Mouse (Mus musculus) intestine, embryonic 14.5 days (tissue): Measurements from ENCODE around the gene Parva. TPM values are rescaled to one million over a fixed set of nuclear protein-coding genes. Genes with fewer than 3 reads are reported as not detected.
A peak's percentile ranks its signal among the peaks of the same experiment; 100 is the strongest.

Experiments
- ATAC-seq: fragments of 200-750 bp; cut with Nextera tagmentation; replicated peaks from 2 replicates; pipeline ENCODE4 v1.8.0; 2017; ENCODE audit warnings: low read depth, moderate number of reproducible peaks, moderate TSS enrichment, moderate library complexity; ENCODE audit not compliant: low FRiP score, low TSS enrichment
- DNase-seq: peaks from one replicate; pipeline ENCODE4 v3.0.0-alpha.2; 2018; ENCODE audit warnings: low spot score
- H3K27ac ChIP-seq: fragments of 300-500 bp; sonication (generic); 2 replicates; pipeline ENCODE4 v1.5.1; 2014; ENCODE audit warnings: low read depth, mild to moderate bottlenecking, control low read depth
- H3K27me3 ChIP-seq: fragments of 300-500 bp; sonication (generic); replicated peaks from 2 replicates; pipeline ENCODE4 v1.6.1; 2014; ENCODE audit warnings: low read length, control low read depth; ENCODE audit not compliant: control insufficient read depth, insufficient read depth
- H3K36me3 ChIP-seq: fragments of 300-500 bp; sonication (generic); 2 replicates; pipeline ENCODE4 v1.6.1; 2014; ENCODE audit warnings: low read length, control low read depth; ENCODE audit not compliant: control insufficient read depth, insufficient read depth
- H3K4me1 ChIP-seq: fragments of 300-500 bp; sonication (generic); replicated peaks from 2 replicates; pipeline ENCODE4 v1.6.1; 2014; ENCODE audit warnings: low read length, control low read depth, mixed read lengths; ENCODE audit not compliant: control insufficient read depth, insufficient read depth
- H3K4me2 ChIP-seq: fragments of 300-500 bp; sonication (generic); 2 replicates; pipeline ENCODE4 v1.6.1; 2014; ENCODE audit warnings: low read length
- H3K4me3 ChIP-seq: fragments of 300-500 bp; sonication (generic); 2 replicates; pipeline ENCODE4 v1.5.1; 2014; ENCODE audit warnings: low read depth, low read length, control low read depth, mixed read lengths
- H3K9ac ChIP-seq: fragments of 300-500 bp; sonication (generic); 2 replicates; pipeline ENCODE4 v1.6.1; 2014; ENCODE audit warnings: mild to moderate bottlenecking, low read length
- H3K9me3 ChIP-seq: fragments of 300-500 bp; sonication (generic); 2 replicates; pipeline ENCODE4 v1.6.1; 2016; ENCODE audit warnings: low read length, control low read depth; ENCODE audit not compliant: control insufficient read depth
- WGBS: fragments of 180-500 bp; shearing (Covaris S2); extraction: QIAGEN DNeasy Blood & Tissue Kit; methylation state at CpG from one replicate; pipeline ENCODE4 v1.1.7; 2014; 5-methylcytosine and 5-hydroxymethylcytosine counted together
- polyA plus RNA-seq: library from polyadenylated mRNA; unstranded; fragments of >200 nt; fragmentation: Nextera tagmentation; extraction: Ambion mirVana; gene quantifications from 2 replicates; pipeline ENCODE4 v1.2.1, GENCODE M21; 2014

Parva gene
- polyA plus RNA-seq, 1 experiment from 2014 or later: 102 TPM

GRCm38 (mm10) chr7:112444152-112444984 is 17.1 kb downstream of the Parva start:
- peak; percentile 77 for DNase-seq
- Histone ChIP-seq H3K27me3 (no peaks in the 10 kb centered on the region), H3K36me3 (no peaks in the 10 kb centered on the region), H3K9ac (0 out of 2 replicates have a peak overlapping the region, but pooled peaks have one; percentile 17), H3K4me3 (no peak overlapping the region), H3K27ac (peak overlapping the region; percentile 72), H3K9me3 (no peaks in the 10 kb centered on the region), H3K4me2 (peak overlapping the region; percentile 31), H3K4me1 (peaks cover 44% of the 10 kb centered on the region)
- peak; percentile 82 for ATAC-seq
- WGBS: 15% methylated on average over 12 of the region's 12 CpGs

GRCm38 (mm10) chr7:112444985-112445367 is 17.7 kb downstream of the Parva start:
- no peak for DNase-seq
- no peaks in the 10 kb centered on the region for H3K9me3 ChIP-seq

DNA sequence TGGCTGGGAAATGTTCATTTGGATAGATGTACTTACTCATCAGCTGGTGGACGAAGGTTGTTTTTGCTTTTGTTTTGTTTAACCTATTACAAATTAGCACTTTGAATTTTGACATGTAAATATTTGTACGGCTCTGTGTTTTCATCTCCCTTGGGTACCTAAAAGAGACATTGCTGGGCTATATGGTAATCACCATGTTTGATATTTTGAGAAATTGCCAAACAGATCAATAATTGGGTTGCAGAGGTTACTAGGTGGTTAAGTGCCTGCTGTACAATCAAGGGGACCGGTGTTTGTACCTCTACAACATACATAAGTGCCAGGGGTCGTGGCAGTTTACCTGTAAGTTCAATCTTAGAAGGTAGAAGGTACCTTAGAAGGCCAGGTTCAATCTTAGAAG is 19.2 kb downstream of the Parva start:
- no peaks in the 10 kb centered on the region for H3K36me3 ChIP-seq
- no peaks in the 10 kb centered on the region for H3K27me3 ChIP-seq
- WGBS: 89% methylated on average over 4 of the region's 4 CpGs
- H3K27ac ChIP-seq: no peak overlapping the region
- ATAC-seq: no peak
- no peak overlapping the region for H3K9ac ChIP-seq
- no peak overlapping the region for H3K4me3 ChIP-seq
- no peaks in the 10 kb centered on the region for H3K9me3 ChIP-seq
- H3K4me2 ChIP-seq: no peak overlapping the region
- peaks cover 39% of the 10 kb centered on the region for H3K4me1 ChIP-seq
- no peak for DNase-seq

More at GRCm38 (mm10) chr7:112444985-112445367, 17.7 kb downstream of the Parva start:
- Histone ChIP-seq H3K27me3 (no peaks in the 10 kb centered on the region), H3K4me1 (peaks cover 44% of the 10 kb centered on the region), H3K4me2 (peak overlapping the region; percentile 31), H3K4me3 (no peak overlapping the region), H3K9ac (no peak overlapping the region), H3K27ac (peak overlapping the region; percentile 72), H3K36me3 (no peaks in the 10 kb centered on the region)
- 15% methylated on average over 9 of the region's 9 CpGs for WGBS
- ATAC-seq: no peak

GRCm38 (mm10) chr7:112449954-112450700 is 22.8 kb downstream of the Parva start:
- H3K4me1 ChIP-seq: peaks cover 36% of the 10 kb centered on the region
- H3K36me3 ChIP-seq: no peaks in the 10 kb centered on the region
- DNase-seq: no peak
- H3K9me3 ChIP-seq: no peaks in the 10 kb centered on the region
- no peaks in the 10 kb centered on the region for H3K27me3 ChIP-seq
- H3K9ac ChIP-seq: no peak overlapping the region
- H3K4me2 ChIP-seq: no peak overlapping the region
- WGBS: 80% methylated on average over 8 of the region's 8 CpGs
- no peak overlapping the region for H3K4me3 ChIP-seq
- no peak overlapping the region for H3K27ac ChIP-seq
- 0 out of 2 replicates have a peak, but pooled peaks have one; percentile 8 for ATAC-seq

DNA sequence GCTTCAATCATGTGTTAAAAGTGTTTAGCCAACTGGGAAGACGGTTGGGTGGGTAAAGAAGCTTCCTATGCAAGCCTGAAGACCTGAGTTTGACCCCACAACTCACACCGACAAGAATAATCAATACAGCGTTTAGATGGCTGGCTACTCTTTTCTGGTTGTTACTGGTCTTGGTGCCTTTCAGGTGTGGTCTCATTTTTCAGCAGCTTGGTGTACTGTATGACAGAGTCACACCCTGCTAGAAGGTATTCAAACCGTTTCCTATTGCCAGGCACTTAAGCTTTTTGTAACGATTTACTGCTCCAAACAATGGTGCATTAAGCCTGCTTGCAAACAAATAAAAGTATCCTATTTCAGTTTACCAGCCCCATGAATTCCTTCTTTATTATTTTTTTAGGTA is 25.2 kb downstream of the Parva start:
- Histone ChIP-seq H3K4me2 (no peak overlapping the region), H3K9me3 (no peaks in the 10 kb centered on the region), H3K4me3 (no peak overlapping the region), H3K9ac (no peak overlapping the region), H3K27ac (peak overlapping the region; percentile 68; the same call in 1 of the 2 replicates), H3K27me3 (no peaks in the 10 kb centered on the region), H3K4me1 (peaks cover 29% of the 10 kb centered on the region), H3K36me3 (no peaks in the 10 kb centered on the region)
- no peak for ATAC-seq
- DNase-seq: no peak
- WGBS: 32% methylated on average over 5 of the region's 5 CpGs

DNA sequence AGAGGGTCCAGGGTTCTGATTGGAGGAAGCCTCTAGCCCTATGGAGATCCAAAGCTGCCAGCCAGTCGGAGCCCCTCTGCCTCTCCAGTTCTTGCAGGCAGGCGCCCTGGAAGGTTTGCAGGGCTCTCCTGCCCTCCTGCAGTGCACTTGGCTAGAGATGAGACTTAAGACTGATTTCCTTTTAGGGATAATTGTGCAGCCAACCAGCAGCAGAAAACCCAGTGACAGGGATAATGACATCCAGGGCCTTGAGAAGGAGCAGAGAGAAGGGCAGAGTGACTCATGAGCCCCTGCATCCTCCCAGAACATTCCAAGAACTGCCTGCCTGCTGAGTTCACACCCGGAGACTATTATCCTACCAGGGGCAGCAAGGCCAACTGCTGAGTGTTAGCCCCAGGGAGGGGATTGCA is 26.5 kb downstream of the Parva start:
- H3K9me3 ChIP-seq: no peaks in the 10 kb centered on the region
- H3K27me3 ChIP-seq: no peaks in the 10 kb centered on the region
- DNase-seq: no peak
- no peak overlapping the region for H3K4me3 ChIP-seq
- H3K4me2 ChIP-seq: no peak overlapping the region
- no peak overlapping the region for H3K9ac ChIP-seq
- peaks cover 30% of the 10 kb centered on the region for H3K4me1 ChIP-seq
- no peak for ATAC-seq
- no peaks in the 10 kb centered on the region for H3K36me3 ChIP-seq
- 8% methylated on average over 3 of the region's 3 CpGs for WGBS
- H3K27ac ChIP-seq: peak overlapping the region; percentile 89

- no peak overlapping the region for H3K4me2 ChIP-seq
- H3K9ac ChIP-seq: no peak overlapping the region
- no peaks in the 10 kb centered on the region for H3K9me3 ChIP-seq
- no peaks in the 10 kb centered on the region for H3K36me3 ChIP-seq
- H3K4me3 ChIP-seq: no peak overlapping the region
- no peak for ATAC-seq
- WGBS: 53% methylated on average over 6 of the region's 6 CpGs
- no peaks in the 10 kb centered on the region for H3K27me3 ChIP-seq
- H3K27ac ChIP-seq: peak overlapping the region; percentile 89
- no peak for DNase-seq
- peaks cover 31% of the 10 kb centered on the region for H3K4me1 ChIP-seq
These were observed 27.1 kb downstream of the Parva start for GRCm38 (mm10) chr7:112454380-112454779.

DNA sequence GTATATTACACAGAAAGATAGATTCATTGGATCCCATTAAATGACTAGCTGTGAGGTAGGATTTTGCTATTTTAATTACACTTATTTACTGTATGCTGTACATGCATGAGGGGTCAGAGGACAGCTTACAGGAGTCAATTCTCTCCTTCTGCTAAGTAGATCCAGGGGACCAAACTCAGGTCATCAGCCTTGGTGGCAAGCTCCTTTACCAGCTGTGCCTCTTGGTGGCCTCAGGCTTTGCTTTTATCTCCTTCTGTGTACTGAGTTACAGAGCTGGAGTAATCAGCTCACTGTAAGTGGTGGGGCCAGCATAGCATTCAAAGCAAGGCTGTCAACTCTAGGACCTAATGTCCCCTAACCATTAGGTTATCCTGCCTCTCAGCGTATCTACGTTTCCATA is 27.6 kb downstream of the Parva start:
- Histone ChIP-seq H3K9me3 (no peaks in the 10 kb centered on the region), H3K27me3 (no peaks in the 10 kb centered on the region), H3K4me3 (no peak overlapping the region), H3K4me1 (peaks cover 31% of the 10 kb centered on the region), H3K27ac (peak overlapping the region; percentile 89), H3K36me3 (no peaks in the 10 kb centered on the region), H3K4me2 (no peak overlapping the region), H3K9ac (no peak overlapping the region)
- no peak for ATAC-seq
- DNase-seq: no peak
- 88% methylated on average over 2 of the region's 2 CpGs for WGBS
